Mouse (Mus musculus) thymus, adult 2 months (tissue): ENCODE data around the gene B230217C12Rik. TPM values are rescaled to one million over a fixed set of nuclear protein-coding genes. Genes with fewer than 3 reads are reported as not detected.

ENCODE experiments used
- DNase-seq: peaks from one replicate; pipeline ENCODE4 v3.0.0; 2021
- H3K27ac ChIP-seq: fragments of 200-500 bp; 2 replicates; pipeline ENCODE4 v1.5.1; 2012; ENCODE audit warnings: low read length, control low read depth; ENCODE audit not compliant: control insufficient read depth, insufficient read depth
- H3K27me3 ChIP-seq: fragments of 200-500 bp; 2 replicates; pipeline ENCODE4 v1.6.1; 2012; ENCODE audit warnings: mild to moderate bottlenecking, low read length, moderate library complexity, mixed read lengths; ENCODE audit not compliant: control insufficient read depth, insufficient read depth
- H3K36me3 ChIP-seq: fragments of 200-500 bp; 2 replicates; pipeline ENCODE4 v1.6.1; 2012; ENCODE audit warnings: mild to moderate bottlenecking, low read length, moderate library complexity; ENCODE audit not compliant: control insufficient read depth, insufficient read depth
- H3K4me1 ChIP-seq: fragments of 200-500 bp; replicated peaks from 2 replicates; pipeline ENCODE4 v1.6.1; 2012; ENCODE audit warnings: low read length; ENCODE audit not compliant: control insufficient read depth, insufficient read depth
- H3K4me3 ChIP-seq: fragments of 200-500 bp; 2 replicates; pipeline ENCODE4 v1.5.1; 2012; ENCODE audit warnings: mild to moderate bottlenecking, low read length, control low read depth, moderate library complexity; ENCODE audit not compliant: control insufficient read depth, insufficient read depth
- CTCF ChIP-seq: fragments of 200-500 bp; IDR thresholded peaks from 2 replicates; pipeline ENCODE4 v1.5.1; 2012; ENCODE audit warnings: mild to moderate bottlenecking, control low read depth, low read length, moderate library complexity, borderline replicate concordance; ENCODE audit not compliant: control insufficient read depth, poor library complexity, insufficient read depth; ENCODE audit errors: extremely low read depth
- POLR2A ChIP-seq: fragments of 200-500 bp; IDR thresholded peaks from 2 replicates; pipeline ENCODE4 v1.6.1; 2012; ENCODE audit warnings: mild to moderate bottlenecking, low read length, control low read depth, moderate library complexity; ENCODE audit not compliant: control insufficient read depth, poor library complexity, insufficient read depth; ENCODE audit errors: extremely low read depth
- WGBS: fragments of 180-500 bp; shearing (Covaris S2); methylation state at CpG from one replicate; pipeline ENCODE4 v1.1.7; 2018; 5-methylcytosine and 5-hydroxymethylcytosine counted together
- polyA plus RNA-seq: library from polyadenylated mRNA; depleted of rRNA; stranded (reverse); fragments of >200 nt; gene quantifications from 2 replicates; pipeline ENCODE4 v1.2.3, GENCODE M21; 2012

The B230217C12Rik gene
- polyA plus RNA-seq, 1 experiment, result 6.2 TPM

DNA sequence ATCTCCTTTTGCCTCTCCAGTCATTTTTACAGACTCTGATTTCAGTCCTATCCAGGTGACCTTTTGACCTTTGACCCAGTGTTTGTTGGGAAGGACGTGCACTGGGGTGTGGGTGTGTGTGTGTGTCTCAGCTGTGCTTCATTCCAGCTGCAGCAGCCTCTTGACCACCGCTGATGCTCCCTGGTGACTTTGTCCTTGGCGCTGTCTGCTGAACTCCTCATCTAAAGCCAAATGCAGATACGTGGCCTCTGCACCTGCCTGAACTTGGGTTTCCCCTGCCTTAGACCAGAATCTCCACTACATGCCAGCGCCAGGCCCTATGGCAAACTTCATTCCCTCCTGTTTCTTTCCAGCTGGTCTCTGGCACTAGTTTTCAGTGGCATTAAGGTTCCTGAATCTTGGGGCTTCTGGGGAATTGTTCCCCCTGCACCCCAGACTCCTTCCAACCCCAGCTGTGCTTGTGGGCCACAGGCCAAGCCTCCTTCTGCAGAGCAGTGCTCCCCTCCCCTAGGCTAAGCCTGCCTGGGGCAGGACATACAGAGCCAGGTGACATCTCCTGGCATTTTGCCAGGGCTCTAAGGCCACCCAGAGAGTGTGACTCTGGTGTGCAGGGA, 31.9 kb upstream of the B230217C12Rik start:
- no peak for TF ChIP-seq POLR2A
- TF ChIP-seq CTCF, result no peak
- Histone ChIP-seq H3K4me1 (peaks cover 64% of the 10 kb centered on the region), H3K27me3 (no peaks in the 10 kb centered on the region), H3K4me3 (no peak overlapping the region), H3K27ac (peak overlapping the region; percentile 0; the same call in 1 of the 2 replicates), H3K36me3 (no peaks in the 10 kb centered on the region)
- WGBS, result 43% methylated on average over 5 of the region's 5 CpGs
- DNase-seq, result no peak

DNA sequence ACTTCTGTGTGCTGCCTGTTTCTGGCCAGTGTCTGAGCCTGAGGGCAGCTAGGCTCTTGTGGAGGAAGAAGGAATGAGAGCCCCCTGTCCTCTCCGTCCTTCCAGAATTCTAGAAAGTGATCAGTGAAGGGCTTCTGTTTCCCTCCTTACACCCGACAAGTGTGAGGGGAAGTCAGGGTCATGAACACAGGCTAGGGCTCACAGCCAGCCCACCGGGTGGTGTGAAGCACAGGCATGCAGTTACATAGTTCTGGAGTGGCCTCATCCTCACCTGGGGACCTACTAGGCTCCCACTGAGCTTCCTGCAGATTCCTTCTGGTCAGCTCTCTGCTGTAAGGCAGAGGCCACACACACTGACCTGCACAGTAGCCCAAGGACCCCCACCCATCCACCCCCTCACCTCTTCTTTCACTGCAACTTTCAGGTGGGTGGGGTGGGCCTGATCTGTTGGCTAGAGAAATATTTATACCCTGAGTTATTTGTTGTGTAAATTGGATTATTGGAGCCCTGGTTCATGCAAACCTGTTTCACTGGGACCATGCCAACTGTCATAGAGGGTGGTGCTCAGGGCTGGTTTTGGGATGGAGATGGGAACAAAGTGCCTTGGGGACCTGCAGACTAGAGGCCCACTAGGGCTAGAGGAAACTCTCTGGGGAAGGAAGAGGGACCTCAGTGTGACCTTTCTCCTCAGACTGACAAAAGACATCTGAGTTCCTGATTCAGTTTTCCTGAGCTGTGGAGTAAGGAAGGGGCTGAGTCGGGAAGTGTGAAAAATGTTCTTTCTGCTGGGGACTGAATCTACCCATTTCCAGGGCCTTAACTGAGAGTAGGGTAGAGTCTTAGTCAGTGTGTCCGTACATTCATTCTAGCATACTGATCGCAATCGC, 31.1 kb upstream of the B230217C12Rik start:
- DNase-seq, result no peak
- Histone ChIP-seq H3K27me3 (no peaks in the 10 kb centered on the region), H3K4me1 (peaks cover 64% of the 10 kb centered on the region), H3K27ac (peak overlapping the region; percentile 0; the same call in 1 of the 2 replicates), H3K36me3 (peaks cover 6% of the 10 kb centered on the region; the same call in 1 of the 2 replicates), H3K4me3 (no peak overlapping the region)
- 64% methylated on average over 7 of the region's 7 CpGs for WGBS
- TF ChIP-seq CTCF (no peak), POLR2A (no peak)

DNA sequence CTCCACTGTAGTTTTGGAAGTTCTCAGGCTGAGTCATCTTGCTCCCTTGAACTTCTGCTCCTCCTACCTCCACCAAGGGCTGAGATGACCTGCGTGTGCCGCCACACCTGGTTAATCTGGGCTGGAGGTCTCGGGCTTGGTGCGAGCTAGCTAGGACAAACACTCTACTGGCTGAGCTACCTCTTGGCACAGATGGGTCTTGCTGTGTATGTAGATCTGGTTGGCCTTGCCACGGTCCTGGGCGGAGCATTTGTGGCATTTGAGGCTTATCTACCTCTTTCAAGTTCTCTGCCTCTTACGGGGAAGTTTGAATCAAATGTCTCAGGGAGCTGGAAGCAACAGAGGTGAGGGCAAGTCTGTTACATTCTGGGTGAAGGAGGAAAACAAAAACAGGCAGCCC, 30.2 kb upstream of the B230217C12Rik start:
- peak; percentile 37 for DNase-seq
- H3K27ac ChIP-seq, result peak overlapping the region; percentile 12; the same call in 1 of the 2 replicates
- peaks cover 59% of the 10 kb centered on the region for H3K4me1 ChIP-seq
- TF ChIP-seq CTCF, result no peak
- no peak for TF ChIP-seq POLR2A
- H3K36me3 ChIP-seq, result peaks cover 11% of the 10 kb centered on the region
- no peaks in the 10 kb centered on the region for H3K27me3 ChIP-seq
- H3K4me3 ChIP-seq, result no peak overlapping the region
- WGBS, result 3% methylated on average over 7 of the region's 7 CpGs

DNA sequence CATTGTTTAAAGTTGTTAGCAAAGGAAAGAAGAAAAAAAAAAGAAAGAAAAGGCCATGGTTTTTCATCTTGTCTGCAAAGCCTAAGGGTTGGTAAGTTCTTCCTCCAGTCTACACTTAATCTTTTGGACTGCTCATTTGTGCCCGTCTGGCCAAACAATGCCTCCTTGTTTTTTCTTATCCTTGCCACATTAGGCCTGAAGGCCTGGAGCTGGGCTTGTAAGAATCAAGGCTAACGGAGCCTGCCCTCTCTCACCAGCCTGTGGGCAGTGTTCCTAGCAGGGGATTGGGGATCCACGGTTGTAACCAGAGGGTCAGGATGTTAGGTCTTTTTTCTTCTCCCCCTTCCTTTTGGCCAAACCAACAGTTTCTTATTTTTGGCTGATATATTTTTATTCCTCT, 29.6 kb upstream of the B230217C12Rik start:
- TF ChIP-seq POLR2A, result no peak
- Histone ChIP-seq H3K4me3 (no peak overlapping the region), H3K36me3 (peaks cover 17% of the 10 kb centered on the region), H3K27me3 (no peaks in the 10 kb centered on the region), H3K27ac (no peak overlapping the region), H3K4me1 (peaks cover 54% of the 10 kb centered on the region)
- DNase-seq, result no peak
- 62% methylated on average over 3 of the region's 3 CpGs for WGBS

DNA sequence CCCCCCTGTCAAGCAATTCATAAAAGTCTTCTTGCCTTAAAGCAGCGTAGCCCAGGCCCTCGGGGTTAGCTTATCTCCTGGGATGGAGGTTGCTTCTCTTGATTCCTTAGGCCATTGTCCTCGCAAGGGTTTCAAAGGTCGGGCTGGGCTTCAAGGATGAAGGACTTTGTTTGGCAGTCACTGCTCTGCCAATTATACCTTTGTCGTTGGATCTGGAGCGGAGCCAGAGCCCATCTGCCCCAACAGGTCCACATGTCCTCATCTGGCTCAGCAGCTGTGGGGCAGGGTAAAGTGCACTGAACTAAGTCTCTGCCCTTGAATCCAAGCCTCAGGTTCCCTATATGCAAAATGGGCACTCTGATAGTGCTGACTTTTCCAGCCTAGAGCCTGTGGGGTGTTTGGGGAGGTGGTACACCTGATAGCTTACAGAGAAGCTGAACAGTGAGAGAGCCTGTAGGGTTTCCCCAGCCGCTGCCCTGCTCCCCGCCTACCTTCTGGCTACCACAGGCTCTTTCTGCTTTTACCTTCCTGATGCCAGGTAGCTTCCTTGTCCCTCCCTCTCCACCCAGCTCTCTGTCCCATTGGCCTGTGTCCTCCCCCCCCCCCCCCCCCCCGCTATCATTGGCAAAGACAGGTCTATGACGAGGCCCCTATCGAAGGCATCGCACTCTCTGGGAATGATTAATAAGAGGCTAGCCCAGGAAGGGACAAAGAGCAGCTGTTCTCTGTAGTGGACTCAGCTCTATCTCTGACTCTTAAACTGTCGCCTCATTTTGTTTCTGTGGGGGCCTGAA, 28.8 kb upstream of the B230217C12Rik start:
- DNase-seq, result no peak
- H3K36me3 ChIP-seq, result peaks cover 25% of the 10 kb centered on the region
- no peaks in the 10 kb centered on the region for H3K27me3 ChIP-seq
- peaks cover 46% of the 10 kb centered on the region for H3K4me1 ChIP-seq
- 85% methylated on average over 13 of the region's 13 CpGs for WGBS
- TF ChIP-seq CTCF (no peak), POLR2A (no peak)
- no peak overlapping the region for H3K27ac ChIP-seq
- H3K4me3 ChIP-seq, result no peak overlapping the region

DNA sequence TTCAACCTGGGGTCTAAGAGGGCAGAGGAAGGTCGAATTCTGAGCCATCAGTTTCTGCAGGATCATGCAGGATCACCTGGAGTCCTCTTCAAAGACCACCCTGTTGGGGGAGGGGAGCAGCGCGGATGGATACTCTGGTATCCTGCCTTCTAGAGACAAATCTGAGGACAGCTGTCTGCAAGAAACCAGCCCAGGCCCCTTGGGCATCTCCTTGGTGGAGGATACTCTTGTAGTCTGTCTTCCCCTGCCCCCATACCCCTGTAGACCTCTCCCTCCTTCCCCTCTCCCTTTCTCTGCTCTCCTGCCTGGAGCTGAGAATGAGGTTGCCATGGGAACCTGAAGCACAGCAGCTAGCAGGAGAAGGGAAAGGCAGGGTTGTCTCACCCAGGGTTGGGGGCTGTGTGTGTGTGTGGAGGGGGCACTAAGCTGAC, 28.1 kb upstream of the B230217C12Rik start:
- 93% methylated on average over 3 of the region's 3 CpGs for WGBS
- H3K27me3 ChIP-seq, result no peaks in the 10 kb centered on the region
- H3K36me3 ChIP-seq, result peaks cover 27% of the 10 kb centered on the region
- peaks cover 40% of the 10 kb centered on the region for H3K4me1 ChIP-seq
- DNase-seq, result no peak
- TF ChIP-seq POLR2A, result no peak
- no peak for TF ChIP-seq CTCF
- H3K4me3 ChIP-seq, result no peak overlapping the region
- no peak overlapping the region for H3K27ac ChIP-seq
